Mouse (Mus musculus) telencephalon, adult 2 months (tissue): ENCODE measurements around the gene Abca8b.
A peak's percentile ranks its signal among the peaks of the same experiment; 100 is the strongest.
"Not testable (repeated sequence)": the region's sequence is repeated elsewhere in the genome, so short reads cannot be mapped to it uniquely, and the experiment has no call there.

Experiments used
- DNase-seq: peaks from one replicate; pipeline ENCODE4 v3.0.0-alpha.2; 2011; ENCODE audit warnings: low read depth, low spot score

Gene Abca8b

GRCm38 (mm10) chr11:109916654-109917053, 79.0 kb downstream of the Abca8b start:
- DNase-seq, result no peak

- not testable (repeated sequence) for DNase-seq
These were observed 82.5 kb downstream of the Abca8b start for GRCm38 (mm10) chr11:109913156-109913555.

GRCm38 (mm10) chr11:109912118-109912517, 83.5 kb downstream of the Abca8b start:
- not testable (repeated sequence) for DNase-seq

GRCm38 (mm10) chr11:109909801-109910200, 85.8 kb downstream of the Abca8b start:
- DNase-seq, result no peak

DNA sequence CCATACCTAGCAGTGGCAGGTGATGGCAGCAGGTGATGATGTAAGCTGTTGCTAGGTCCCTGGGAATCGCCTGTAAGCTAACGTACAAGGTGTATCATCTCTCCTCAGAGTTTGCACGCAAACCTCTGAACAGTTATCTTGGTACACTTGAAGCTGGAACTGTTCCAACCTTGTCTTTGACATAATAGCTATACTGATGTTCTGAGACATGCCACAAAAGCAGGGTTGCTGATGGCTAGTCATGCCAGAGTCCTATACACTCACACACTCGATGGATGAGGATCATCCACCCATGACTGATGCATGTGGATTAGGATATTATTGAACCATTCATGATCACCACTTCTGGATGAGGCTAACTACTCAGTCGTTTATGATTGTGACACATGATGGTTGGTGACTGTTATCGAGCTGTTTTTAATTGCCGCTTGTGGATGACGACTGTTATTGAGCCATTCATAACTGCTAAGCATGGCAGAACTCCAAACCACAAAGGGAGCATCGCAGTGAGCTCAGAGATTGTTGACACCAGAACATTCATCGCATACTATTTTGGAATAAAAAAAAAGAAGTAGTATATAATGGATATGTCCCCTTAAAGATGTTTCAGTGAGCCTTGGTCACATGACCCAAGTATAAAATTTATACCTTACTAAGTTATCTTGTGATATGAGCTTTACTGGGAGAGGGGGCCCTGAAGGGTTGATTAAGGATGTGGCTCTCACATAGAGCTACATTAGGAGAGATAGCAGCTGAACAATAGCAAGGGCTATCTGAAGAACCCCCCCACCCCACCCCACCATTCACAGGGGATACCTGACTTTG, 87.2 kb downstream of the Abca8b start:
- DNase-seq, result no peak

- DNase-seq, result no peak
These were observed 88.1 kb downstream of the Abca8b start for GRCm38 (mm10) chr11:109907508-109907907.

GRCm38 (mm10) chr11:109902616-109903598, 92.7 kb downstream of the Abca8b start:
- DNase-seq, result peak; percentile 60

- DNase-seq, result no peak
These were observed 95.0 kb downstream of the Abca8b start for GRCm38 (mm10) chr11:109900491-109901241.

DNA sequence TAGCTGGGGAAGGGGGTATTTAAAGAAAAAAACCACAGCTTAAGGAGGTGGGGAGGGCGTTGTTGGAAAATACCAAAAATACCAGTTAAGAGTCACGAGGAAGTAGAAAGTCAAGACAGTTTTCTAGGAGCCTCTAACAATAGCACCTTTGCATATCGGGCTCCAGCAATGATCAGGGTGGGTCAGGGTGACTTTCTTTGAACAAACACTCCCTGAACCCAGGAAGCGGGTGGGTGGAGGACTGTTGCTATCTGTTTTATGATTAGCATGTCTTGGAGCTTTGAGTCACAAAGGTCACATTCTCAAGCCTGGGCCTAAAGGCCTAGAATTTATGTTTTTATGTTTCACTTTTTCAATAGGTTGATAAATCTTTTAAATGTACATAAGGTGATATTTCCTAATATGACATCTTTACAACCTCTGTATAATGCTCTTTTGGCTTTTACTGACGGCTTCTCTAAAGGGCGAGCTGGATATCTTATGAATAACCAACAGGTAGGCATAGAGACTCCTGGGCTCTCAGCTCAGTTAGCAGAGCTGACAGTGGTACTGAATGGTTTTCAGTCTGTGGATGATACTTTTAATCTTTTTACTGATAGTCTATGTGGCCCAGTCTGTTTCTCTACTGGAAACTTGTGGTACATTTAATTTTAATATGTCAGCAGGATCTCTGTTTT, 96.7 kb downstream of the Abca8b start:
- no peak for DNase-seq

- DNase-seq, result no peak
These were observed 99.6 kb downstream of the Abca8b start for GRCm38 (mm10) chr11:109895952-109896530.

GRCm38 (mm10) chr11:109895496-109895895, 100.1 kb downstream of the Abca8b start:
- DNase-seq, result no peak

DNA sequence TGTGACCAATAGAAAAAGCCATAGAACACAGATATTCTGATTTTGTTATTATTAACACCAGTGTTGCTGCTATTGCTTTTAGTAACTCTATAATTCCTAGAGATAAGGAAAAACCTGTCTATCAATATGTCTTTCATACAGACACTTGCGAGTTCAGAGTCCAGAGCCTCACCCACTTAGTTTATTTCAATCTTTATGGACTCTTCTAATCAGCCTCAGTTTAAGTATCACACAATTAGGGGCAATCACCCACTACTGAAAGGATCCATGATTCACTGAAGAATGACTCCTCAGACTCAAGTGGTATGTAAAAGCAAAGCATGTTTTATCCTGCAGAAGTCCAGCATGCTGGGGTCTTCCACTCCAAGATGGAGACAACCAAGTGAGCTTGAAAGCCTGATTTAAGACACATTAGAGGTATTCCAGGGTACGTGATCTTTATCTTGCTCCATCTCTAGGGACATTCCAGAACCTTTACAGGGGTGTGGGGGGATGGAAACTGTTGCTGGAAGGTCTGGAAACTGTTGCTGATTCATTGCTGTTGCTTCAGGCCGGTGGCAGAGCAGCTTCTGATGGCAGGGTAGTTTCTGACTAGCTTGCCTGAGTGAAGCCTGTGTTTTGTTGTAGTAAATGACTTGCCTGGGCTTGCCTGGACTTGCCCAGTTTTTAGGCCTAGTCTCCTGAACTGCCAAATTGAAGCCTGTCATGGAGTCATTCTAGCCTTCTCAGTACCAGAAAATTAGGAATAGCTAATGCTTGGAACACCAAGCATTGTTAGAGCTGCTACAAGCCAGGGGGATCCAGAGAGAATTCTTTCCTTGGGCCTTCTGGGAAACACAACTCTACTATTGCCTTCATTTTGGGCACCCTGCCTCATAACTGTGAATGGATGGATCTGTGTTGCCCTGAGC, 101.5 kb downstream of the Abca8b start:
- no peak for DNase-seq

DNA sequence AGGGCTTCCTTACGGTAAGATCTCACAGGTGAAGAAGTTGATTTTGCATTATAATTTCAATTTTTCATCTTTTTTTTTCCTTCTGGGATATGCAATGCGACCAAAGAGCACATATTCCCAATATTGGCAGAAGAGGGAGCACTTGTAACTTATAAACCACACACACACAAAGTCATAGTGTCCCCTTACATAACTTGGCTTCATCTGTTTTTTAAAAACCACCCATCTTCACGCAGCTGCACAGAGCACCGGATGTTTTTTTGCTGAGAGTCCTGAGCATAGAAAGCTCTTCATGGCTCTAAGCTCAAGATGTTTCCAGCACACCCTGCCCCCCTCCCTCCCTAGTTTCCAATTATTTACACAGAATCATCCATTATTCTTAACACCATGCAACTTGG, 103.7 kb downstream of the Abca8b start:
- peak; percentile 69 for DNase-seq

- DNase-seq, result no peak
These were observed 104.2 kb downstream of the Abca8b start for GRCm38 (mm10) chr11:109891371-109891988.

- no peak for DNase-seq
These were observed 106.0 kb downstream of the Abca8b start for GRCm38 (mm10) chr11:109889595-109889994.

GRCm38 (mm10) chr11:109886757-109887156, 108.9 kb downstream of the Abca8b start:
- no peak for DNase-seq

DNA sequence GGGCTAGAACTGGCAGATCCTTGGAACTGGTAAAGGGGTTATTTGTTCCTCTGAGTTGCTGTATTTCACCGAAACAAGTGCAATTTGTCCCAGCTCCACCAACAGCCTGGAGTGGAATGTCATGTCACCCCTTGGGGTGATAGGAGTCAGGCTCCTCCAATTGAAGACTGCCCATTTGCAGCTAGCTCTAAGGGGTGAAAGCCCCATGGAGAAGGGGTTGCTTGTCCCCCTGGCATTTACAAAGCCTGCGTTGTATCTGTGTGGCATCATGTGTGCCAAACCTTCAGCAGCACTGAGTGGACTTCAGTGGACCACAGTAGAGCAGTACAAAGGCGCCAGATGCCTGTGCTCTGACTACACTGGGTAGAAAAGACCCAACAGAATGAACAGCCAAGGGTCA, 110.1 kb downstream of the Abca8b start:
- DNase-seq, result no peak

- no peak for DNase-seq
These were observed 110.8 kb downstream of the Abca8b start for GRCm38 (mm10) chr11:109884801-109885200.

DNA sequence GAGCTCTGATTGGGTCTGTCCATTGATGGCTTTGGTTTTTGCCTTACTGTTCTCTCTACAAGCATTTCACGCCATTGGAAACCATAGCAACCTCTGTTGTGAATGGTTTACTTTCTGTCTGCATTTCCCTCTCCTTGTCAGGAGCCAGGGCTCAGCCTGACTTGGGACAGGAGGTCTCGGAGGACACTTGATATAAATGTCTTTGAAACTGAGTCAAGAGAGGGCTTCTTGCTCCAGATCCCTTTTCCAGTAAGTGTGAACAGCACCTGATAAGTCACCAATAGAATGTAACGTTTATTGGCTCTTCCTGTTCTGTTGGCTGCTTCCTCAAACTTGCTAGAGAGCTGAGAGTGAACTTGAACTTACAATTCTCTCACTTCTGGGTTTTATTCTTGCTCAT, 111.5 kb downstream of the Abca8b start:
- DNase-seq, result no peak
